Mouse (Mus musculus) lung, postnatal 0 days (tissue): ENCODE results near the gene Esrrg.

Source experiments
- CTCF ChIP-seq: IDR thresholded peaks from 2 replicates; pipeline ENCODE4 v1.5.1; 2016; ENCODE audit warnings: antibody characterized with exemption, mild to moderate bottlenecking
- EP300 ChIP-seq: IDR thresholded peaks from 2 replicates; pipeline ENCODE4 v1.6.1; 2016; ENCODE audit warnings: antibody characterized with exemption, mild to moderate bottlenecking, control low read depth

DNA sequence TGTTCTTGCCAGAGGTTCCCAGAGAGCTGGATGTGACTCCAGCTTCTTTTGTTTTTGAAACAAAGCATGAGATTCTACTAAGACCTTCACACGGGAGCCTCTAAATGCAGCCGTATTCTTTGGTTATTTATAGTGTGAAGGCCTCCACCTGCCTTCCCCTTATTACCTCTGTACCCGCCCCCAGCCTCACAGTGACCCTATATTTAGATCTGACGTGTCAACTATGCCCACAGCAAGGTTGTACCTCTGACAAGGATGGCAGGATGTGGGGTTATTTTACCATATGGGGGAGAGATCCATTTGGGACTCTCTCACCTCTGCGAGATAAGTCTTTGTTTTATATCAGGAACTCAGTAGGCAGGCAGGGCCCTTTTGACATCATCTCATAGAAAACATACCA lies 141.3 kb downstream of the Esrrg start:
- no peak for TF ChIP-seq EP300
- TF ChIP-seq CTCF = no peak
